In the genomic region with DNA sequence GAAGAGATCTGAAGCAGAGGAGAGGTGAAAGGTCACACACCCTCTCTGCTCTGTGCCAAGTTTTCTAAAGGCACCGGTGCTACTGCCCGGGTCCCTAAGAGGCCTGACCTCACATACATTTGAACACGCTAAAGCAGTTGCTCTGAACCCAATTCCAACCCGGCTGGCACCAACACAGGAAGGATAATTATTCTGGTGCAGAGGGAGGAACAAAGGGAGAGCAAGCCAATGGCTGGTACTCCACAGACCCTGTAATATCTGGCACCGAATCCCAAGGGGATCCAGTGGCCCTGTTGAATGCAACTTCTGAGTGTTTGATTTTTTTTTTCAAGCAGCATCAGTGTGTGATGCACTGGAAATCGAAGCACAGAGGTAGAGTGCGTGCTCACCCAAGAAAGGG, we compare ENCODE assay signal across 17 mouse cellular contexts. TPM values are rescaled to one million over a fixed set of nuclear protein-coding genes. Genes with fewer than 3 reads are reported as not detected.
DNase-seq lines count a peak whose midpoint lies in the region; ATAC-seq and TF ChIP-seq lines count a peak whose summit lies in the region.
"Had no signal": no experiment of that assay in that cellular context is flagged by ENCODE, and none has a peak within 500 bp of the region (broad histone marks: within the 10 kb centered on the region; RNA-seq: fewer than 3 reads in every experiment).

No protein-coding gene starts in this region.

- no peak overlapping the region for H3K9ac ChIP-seq in forebrain, embryonic 16.5 days (replicated peaks; ENCODE audit: low read depth, low read length)
- H3K9ac ChIP-seq in hindbrain, embryonic 16.5 days (ENCODE audit: low read depth, low read length) = peak overlapping the region; percentile 43
- peak overlapping the region; percentile 96 for H3K9ac ChIP-seq in neural tube, embryonic 13.5 days
- no peak overlapping the region for H3K9ac ChIP-seq in kidney, embryonic 14.5 days (ENCODE audit: low read depth, low read length)

- peak overlapping the region; percentile 74 for H3K4me3 ChIP-seq in left cerebral cortex, adult 2 months
- peak overlapping the region; percentile 79 for H3K4me3 ChIP-seq in forebrain, embryonic 16.5 days (replicated peaks; ENCODE audit: low read length)
- peak overlapping the region; percentile 78 for H3K4me3 ChIP-seq in hindbrain, embryonic 16.5 days (ENCODE audit: low read length)
- peak overlapping the region; percentile 84 for H3K4me3 ChIP-seq in neural tube, embryonic 13.5 days
- H3K4me3 ChIP-seq in kidney, embryonic 14.5 days (ENCODE audit: low read length) = no peak overlapping the region
- H3K4me3 ChIP-seq: erythroblast, embryonic 14.5 days; gastrocnemius, adult 2 months; heart, adult 2 months; myocyte had no signal

- peaks cover 39% of the 10 kb centered on the region for H3K4me1 ChIP-seq in forebrain, embryonic 16.5 days (replicated peaks; ENCODE audit: control insufficient read depth, insufficient read depth, low read length)
- peaks cover 45% of the 10 kb centered on the region for H3K4me1 ChIP-seq in hindbrain, embryonic 16.5 days (ENCODE audit: control insufficient read depth, insufficient read depth, low read depth, low read length)
- H3K4me1 ChIP-seq in neural tube, embryonic 13.5 days (replicated peaks) = peaks cover 56% of the 10 kb centered on the region
- peaks cover 10% of the 10 kb centered on the region for H3K4me1 ChIP-seq in kidney, embryonic 14.5 days (ENCODE audit: control insufficient read depth, insufficient read depth, low read length)

- intact Hi-C loops in left cerebral cortex, adult 2 months (cut with DNase I) = no loop called here

- no peaks in the 10 kb centered on the region for H3K36me3 ChIP-seq in forebrain, embryonic 16.5 days (ENCODE audit: control insufficient read depth, insufficient read depth)
- H3K36me3 ChIP-seq in hindbrain, embryonic 16.5 days (ENCODE audit: control insufficient read depth, insufficient read depth, low read length) = no peaks in the 10 kb centered on the region
- H3K36me3 ChIP-seq in neural tube, embryonic 13.5 days = no peaks in the 10 kb centered on the region
- no peaks in the 10 kb centered on the region for H3K36me3 ChIP-seq in kidney, embryonic 14.5 days (ENCODE audit: control insufficient read depth, insufficient read depth, low read length)

- WGBS in forebrain, embryonic 16.5 days = 33% methylated on average over 7 of the region's 7 CpGs
- whole genome bisulfite sequencing in hindbrain, embryonic 16.5 days = 34% methylated on average over 7 of the region's 7 CpGs
- WGBS in neural tube, embryonic 13.5 days = 41% methylated on average over 7 of the region's 7 CpGs
- WGBS in kidney, embryonic 14.5 days = 54% methylated on average over 7 of the region's 7 CpGs

- no peak for TF ChIP-seq CTCF in left cerebral cortex, adult 2 months (IDR thresholded peaks at IDR 0.05)

- no peak for DNase-seq in left cerebral cortex, adult 2 months (ENCODE audit: extremely low spot score in 1 of 2, low spot score in 2 of 2)
- no peak for DNase-seq in left cerebral cortex, adult 18-20 months (ENCODE audit: low spot score in 2 of 2)
- DNase-seq in gastrocnemius, postnatal 10 days = no peak
- no peak for DNase-seq in spleen, adult 18-20 months
- DNase-seq: adrenal gland, adult 2 months; cerebellum, adult 8-10 months; gastrocnemius, adult 2 months; heart, adult 2 months; liver; thymus, adult 18-20 months had no signal

- H3K27ac ChIP-seq in left cerebral cortex, adult 2 months = peak overlapping the region; percentile 93
- H3K27ac ChIP-seq in forebrain, embryonic 16.5 days (ENCODE audit: low read length) = no peak overlapping the region
- H3K27ac ChIP-seq in hindbrain, embryonic 16.5 days (ENCODE audit: low read depth, low read length) = no peak overlapping the region
- H3K27ac ChIP-seq in neural tube, embryonic 13.5 days (replicated peaks) = no peak overlapping the region
- H3K27ac ChIP-seq in kidney, embryonic 14.5 days (ENCODE audit: low read depth, low read length) = no peak overlapping the region
- H3K27ac ChIP-seq: gastrocnemius, adult 2 months; heart, adult 2 months had no signal

- H3K4me2 ChIP-seq in forebrain, embryonic 16.5 days (ENCODE audit: low read length) = peak overlapping the region; percentile 73
- H3K4me2 ChIP-seq in hindbrain, embryonic 16.5 days (ENCODE audit: low read length) = peak overlapping the region; percentile 80
- peak overlapping the region; percentile 84 for H3K4me2 ChIP-seq in neural tube, embryonic 13.5 days
- no peak overlapping the region for H3K4me2 ChIP-seq in kidney, embryonic 14.5 days (replicated peaks; ENCODE audit: low read depth, low read length)

- H3K9me3 ChIP-seq in forebrain, embryonic 16.5 days (ENCODE audit: control insufficient read depth, low read length) = no peaks in the 10 kb centered on the region
- H3K9me3 ChIP-seq in hindbrain, embryonic 16.5 days (ENCODE audit: control insufficient read depth, low read length) = no peaks in the 10 kb centered on the region
- H3K9me3 ChIP-seq in neural tube, embryonic 13.5 days = no peaks in the 10 kb centered on the region
- H3K9me3 ChIP-seq in kidney, embryonic 14.5 days (ENCODE audit: control insufficient read depth, low read length) = no peaks in the 10 kb centered on the region

- H3K27me3 ChIP-seq in forebrain, embryonic 16.5 days (replicated peaks; ENCODE audit: control insufficient read depth, insufficient read depth, low read length) = no peaks in the 10 kb centered on the region
- H3K27me3 ChIP-seq in hindbrain, embryonic 16.5 days (replicated peaks; ENCODE audit: control insufficient read depth, insufficient read depth, low read length) = 0 out of 2 replicates have a peak, but pooled peaks cover 2% of the 10 kb centered on the region
- H3K27me3 ChIP-seq in neural tube, embryonic 13.5 days = no peaks in the 10 kb centered on the region; the same call in 1 of the 2 replicates
- peaks cover 17% of the 10 kb centered on the region for H3K27me3 ChIP-seq in kidney, embryonic 14.5 days (ENCODE audit: control insufficient read depth, insufficient read depth, low read length)

- no peak for ATAC-seq in forebrain, embryonic 16.5 days
- no peak for ATAC-seq in hindbrain, embryonic 16.5 days
- no peak for ATAC-seq in neural tube, embryonic 13.5 days (ENCODE audit: low read depth)
- no peak for ATAC-seq in kidney, embryonic 14.5 days (ENCODE audit: low FRiP score, low TSS enrichment)

RNA-seq across cellular contexts. Expression of a gene that starts 2.5 kb away (rescaled TPM):
- 10 to 100 TPM; 56.1 to 57.4 TPM for total RNA-seq in left cerebral cortex, adult 2 months (2021)
- 10 to 100 TPM; 56.6 to 57.9 TPM for total RNA-seq in left cerebral cortex, adult 18-20 months (2021)
- polyA plus RNA-seq in forebrain, embryonic 16.5 days (2015; fragmentation: Nextera tagmentation; extraction: Ambion mirVana) = 3.3 and 3.5 TPM in 2 replicates
- 2.6 and 2.7 TPM in 2 replicates for polyA plus RNA-seq in hindbrain, embryonic 16.5 days (2015; fragmentation: Nextera tagmentation; extraction: Ambion mirVana)
- polyA plus RNA-seq in neural tube, embryonic 13.5 days (2015; fragmentation: Nextera tagmentation; extraction: Ambion mirVana) = 2.2 and 2.5 TPM in 2 replicates
- total RNA-seq in gastrocnemius, postnatal 10 days (2021) = under 1 TPM; 0.16 to 0.20 TPM
- 0.04 and 0.21 TPM in 2 replicates for polyA plus RNA-seq in kidney, embryonic 14.5 days (2014; fragmentation: Nextera tagmentation; extraction: Ambion mirVana)
- total RNA-seq: gastrocnemius, adult 2 months; heart, adult 2 months had no signal
- polyA plus RNA-seq: erythroblast, embryonic 14.5 days; heart, adult 2 months; heart, postnatal 0 days had no signal

RNA-seq across cellular contexts. Expression of a gene that starts 28.0 kb away (rescaled TPM):
- 10 to 100 TPM; 14.8 to 19.7 TPM for total RNA-seq in left cerebral cortex, adult 2 months (2021)
- total RNA-seq in left cerebral cortex, adult 18-20 months (2021) = 10 to 100 TPM; 18.2 to 19.6 TPM
- polyA plus RNA-seq in forebrain, embryonic 16.5 days (2015; fragmentation: Nextera tagmentation; extraction: Ambion mirVana) = 4.6 and 5.3 TPM in 2 replicates
- 4.9 and 6.1 TPM in 2 replicates for polyA plus RNA-seq in hindbrain, embryonic 16.5 days (2015; fragmentation: Nextera tagmentation; extraction: Ambion mirVana)
- polyA plus RNA-seq in neural tube, embryonic 13.5 days (2015; fragmentation: Nextera tagmentation; extraction: Ambion mirVana) = 9.5 and 10.7 TPM in 2 replicates
- total RNA-seq in gastrocnemius, postnatal 10 days (2021) = 1 to 10 TPM; 3.3 to 4.9 TPM
- polyA plus RNA-seq in kidney, embryonic 14.5 days (2014; fragmentation: Nextera tagmentation; extraction: Ambion mirVana) = 2.3 and 2.4 TPM in 2 replicates

RNA-seq across cellular contexts. Expression of a gene that starts 40.1 kb away (rescaled TPM):
- total RNA-seq in left cerebral cortex, adult 2 months (2021) = 10 to 100 TPM; 35.2 to 41.0 TPM
- total RNA-seq in left cerebral cortex, adult 18-20 months (2021) = 10 to 100 TPM; 32.3 to 35.3 TPM
- polyA plus RNA-seq in forebrain, embryonic 16.5 days (2015; fragmentation: Nextera tagmentation; extraction: Ambion mirVana) = 15.3 and 16.4 TPM in 2 replicates
- polyA plus RNA-seq in hindbrain, embryonic 16.5 days (2015; fragmentation: Nextera tagmentation; extraction: Ambion mirVana) = 16.1 and 16.6 TPM in 2 replicates
- polyA plus RNA-seq in neural tube, embryonic 13.5 days (2015; fragmentation: Nextera tagmentation; extraction: Ambion mirVana) = 15.1 and 15.8 TPM in 2 replicates
- total RNA-seq in gastrocnemius, postnatal 10 days (2021) = 10 to 100 TPM; 16.8 to 18.4 TPM
- 13.7 and 15.2 TPM in 2 replicates for polyA plus RNA-seq in kidney, embryonic 14.5 days (2014; fragmentation: Nextera tagmentation; extraction: Ambion mirVana)

Comparison
In these comparisons a context has a peak if more than half of its experiments do, and no peak if none do; other contexts are left out.
1. H3K9ac ChIP-seq: peak in hindbrain, embryonic 16.5 days (single experiment) and neural tube, embryonic 13.5 days (single experiment); none in forebrain, embryonic 16.5 days (single experiment) and kidney, embryonic 14.5 days (single experiment).